Mouse (Mus musculus): ENCODE data around the gene Atoh8.

Atoh8 gene

GRCm38 (mm10) chr6:72235098-72235806 lies at the start of gene Atoh8:
TSS of gene Atoh8 (minus strand) at chr6:72235577.
- DNase-seq (ENCODE audit: inconsistent age in 2 of 2, low spot score in 1 of 2) = peak; percentile 66 to 85

- DNase-seq (ENCODE audit: inconsistent age in 2 of 2, low spot score in 1 of 2) = peak in 1 of 2 experiments; percentile 70
These were observed 48.5 kb upstream of the Atoh8 start for GRCm38 (mm10) chr6:72283914-72284313.

- DNase-seq (ENCODE audit: inconsistent age in 2 of 2, low spot score in 1 of 2) = no peak
These were observed 45.1 kb upstream of the Atoh8 start for GRCm38 (mm10) chr6:72280410-72280998.

- no peak for DNase-seq (ENCODE audit: inconsistent age in 2 of 2, low spot score in 1 of 2)
These were observed 44.1 kb upstream of the Atoh8 start for GRCm38 (mm10) chr6:72279505-72279904.

GRCm38 (mm10) chr6:72278835-72279234 lies 43.5 kb upstream of the Atoh8 start:
- no peak for DNase-seq (ENCODE audit: inconsistent age in 2 of 2, low spot score in 1 of 2)

- DNase-seq (ENCODE audit: inconsistent age in 2 of 2, low spot score in 1 of 2) = peak; percentile 34 to 63
These were observed 42.3 kb upstream of the Atoh8 start for GRCm38 (mm10) chr6:72277508-72278166.

- DNase-seq (ENCODE audit: inconsistent age in 2 of 2, low spot score in 1 of 2) = no peak
These were observed 41.6 kb upstream of the Atoh8 start for GRCm38 (mm10) chr6:72276972-72277441.

- no peak for DNase-seq (ENCODE audit: inconsistent age in 2 of 2, low spot score in 1 of 2)
These were observed 40.8 kb upstream of the Atoh8 start for GRCm38 (mm10) chr6:72276141-72276540.

- no peak for DNase-seq (ENCODE audit: inconsistent age in 2 of 2, low spot score in 1 of 2)
These were observed 40.1 kb upstream of the Atoh8 start for GRCm38 (mm10) chr6:72275527-72275926.

- DNase-seq (ENCODE audit: inconsistent age in 2 of 2, low spot score in 1 of 2) = no peak
These were observed 37.8 kb upstream of the Atoh8 start for GRCm38 (mm10) chr6:72273153-72273552.

GRCm38 (mm10) chr6:72272161-72272696 lies 36.9 kb upstream of the Atoh8 start:
- peak in 1 of 2 experiments; percentile 60 for DNase-seq (ENCODE audit: inconsistent age in 2 of 2, low spot score in 1 of 2)

- no peak for DNase-seq (ENCODE audit: inconsistent age in 2 of 2, low spot score in 1 of 2)
These were observed 35.7 kb upstream of the Atoh8 start for GRCm38 (mm10) chr6:72270952-72271519.

- DNase-seq (ENCODE audit: inconsistent age in 2 of 2, low spot score in 1 of 2) = no peak
These were observed 34.9 kb upstream of the Atoh8 start for GRCm38 (mm10) chr6:72270258-72270657.

- no peak for DNase-seq (ENCODE audit: inconsistent age in 2 of 2, low spot score in 1 of 2)
These were observed 32.9 kb upstream of the Atoh8 start for GRCm38 (mm10) chr6:72268149-72268847.

GRCm38 (mm10) chr6:72265664-72266063 lies 30.3 kb upstream of the Atoh8 start:
- DNase-seq (ENCODE audit: inconsistent age in 2 of 2, low spot score in 1 of 2) = no peak

GRCm38 (mm10) chr6:72263679-72264265 lies 28.4 kb upstream of the Atoh8 start:
- DNase-seq (ENCODE audit: inconsistent age in 2 of 2, low spot score in 1 of 2) = no peak

- DNase-seq (ENCODE audit: inconsistent age in 2 of 2, low spot score in 1 of 2) = no peak
These were observed 26.4 kb upstream of the Atoh8 start for GRCm38 (mm10) chr6:72261683-72262320.

- DNase-seq (ENCODE audit: inconsistent age in 2 of 2, low spot score in 1 of 2) = peak; percentile 84 to 94
These were observed 25.8 kb upstream of the Atoh8 start for GRCm38 (mm10) chr6:72260981-72261682.

GRCm38 (mm10) chr6:72259474-72259873 lies 24.1 kb upstream of the Atoh8 start:
- no peak for DNase-seq (ENCODE audit: inconsistent age in 2 of 2, low spot score in 1 of 2)
